Mouse (Mus musculus) heart, embryonic 15.5 days (tissue): ENCODE results near the gene Smim24. TPM values are rescaled to one million over a fixed set of nuclear protein-coding genes. Genes with fewer than 3 reads are reported as not detected.

ENCODE experiments used
- ATAC-seq: fragments of 200-750 bp; cut with Nextera tagmentation; replicated peaks from 2 replicates; pipeline ENCODE4 v1.8.0; 2017; ENCODE audit warnings: low read depth, moderate TSS enrichment; ENCODE audit not compliant: insufficient number of reproducible peaks, insufficient read depth, low FRiP score
- H3K27ac ChIP-seq: fragments of 300-500 bp; sonication (generic); 2 replicates; pipeline ENCODE4 v1.5.1; 2015; ENCODE audit warnings: mild to moderate bottlenecking, inconsistent platforms
- H3K27me3 ChIP-seq: fragments of 300-500 bp; sonication (generic); 2 replicates; pipeline ENCODE4 v1.6.1; 2015; ENCODE audit warnings: inconsistent platforms
- H3K36me3 ChIP-seq: fragments of 300-500 bp; sonication (generic); 2 replicates; pipeline ENCODE4 v1.6.1; 2015; ENCODE audit warnings: mild to moderate bottlenecking, inconsistent platforms
- H3K4me1 ChIP-seq: fragments of 300-500 bp; sonication (generic); replicated peaks from 2 replicates; pipeline ENCODE4 v1.6.1; 2015; ENCODE audit warnings: inconsistent platforms
- H3K4me2 ChIP-seq: fragments of 300-500 bp; sonication (generic); 2 replicates; pipeline ENCODE4 v1.6.1; 2015; ENCODE audit warnings: inconsistent platforms, mild to moderate bottlenecking, moderate library complexity
- H3K4me3 ChIP-seq: fragments of 300-500 bp; sonication (generic); 2 replicates; pipeline ENCODE4 v1.5.1; 2015; ENCODE audit warnings: mild to moderate bottlenecking, inconsistent platforms
- H3K9ac ChIP-seq: fragments of 300-500 bp; sonication (generic); 2 replicates; pipeline ENCODE4 v1.6.1; 2015; ENCODE audit warnings: mild to moderate bottlenecking, inconsistent platforms
- H3K9me3 ChIP-seq: fragments of 300-500 bp; sonication (generic); replicated peaks from 2 replicates; pipeline ENCODE4 v1.6.1; 2016; ENCODE audit warnings: inconsistent platforms
- WGBS: fragments of 180-500 bp; shearing (Covaris S2); methylation state at CpG from one replicate; pipeline ENCODE4 v1.1.7; 2015; ENCODE audit warnings: mixed read lengths; 5-methylcytosine and 5-hydroxymethylcytosine counted together
- polyA plus RNA-seq: library from polyadenylated mRNA; unstranded; fragments of >200 nt; fragmentation: Nextera tagmentation; extraction: Ambion mirVana; gene quantifications from 2 replicates; pipeline ENCODE4 v1.2.1, GENCODE M21; 2015

The Smim24 gene
- polyA plus RNA-seq, 1 experiment from 2014 or later, result 4.1 TPM

- no peak overlapping the region for H3K9ac ChIP-seq
- no peak overlapping the region for H3K4me3 ChIP-seq
- ATAC-seq, result no peak
- 65% methylated on average over 18 of the region's 18 CpGs for WGBS
- H3K4me2 ChIP-seq, result no peak overlapping the region
- no peaks in the 10 kb centered on the region for H3K9me3 ChIP-seq
- peaks cover 35% of the 10 kb centered on the region for H3K36me3 ChIP-seq
- H3K27ac ChIP-seq, result no peak overlapping the region
- H3K27me3 ChIP-seq, result no peaks in the 10 kb centered on the region
- peaks cover 78% of the 10 kb centered on the region for H3K4me1 ChIP-seq
These were observed 11.9 kb downstream of the Smim24 start for GRCm38 (mm10) chr10:81404720-81405119.

GRCm38 (mm10) chr10:81405588-81406201 is 12.8 kb downstream of the Smim24 start:
- Histone ChIP-seq H3K27me3 (no peaks in the 10 kb centered on the region), H3K9ac (no peak overlapping the region), H3K4me3 (no peak overlapping the region), H3K4me2 (no peak overlapping the region), H3K9me3 (no peaks in the 10 kb centered on the region), H3K27ac (peak overlapping the region; percentile 25; the same call in 1 of the 2 replicates), H3K36me3 (peaks cover 25% of the 10 kb centered on the region), H3K4me1 (peaks cover 88% of the 10 kb centered on the region)
- ATAC-seq, result no peak
- 46% methylated on average over 13 of the region's 13 CpGs for WGBS

GRCm38 (mm10) chr10:81406504-81407440 is 13.9 kb downstream of the Smim24 start:
- Histone ChIP-seq H3K4me3 (peak overlapping the region; percentile 31), H3K27ac (peak overlapping the region; percentile 98), H3K36me3 (peaks cover 22% of the 10 kb centered on the region), H3K9ac (peak overlapping the region; percentile 5; the same call in 1 of the 2 replicates), H3K4me1 (peaks cover 88% of the 10 kb centered on the region), H3K9me3 (no peaks in the 10 kb centered on the region), H3K4me2 (peak overlapping the region; percentile 51), H3K27me3 (no peaks in the 10 kb centered on the region)
- 32% methylated on average over 24 of the region's 24 CpGs for WGBS
- ATAC-seq, result no peak

- peak overlapping the region; percentile 31 for H3K4me3 ChIP-seq
- H3K4me1 ChIP-seq, result peaks cover 88% of the 10 kb centered on the region
- WGBS, result 20% methylated on average over 31 of the region's 31 CpGs
- peak overlapping the region; percentile 98 for H3K27ac ChIP-seq
- H3K36me3 ChIP-seq, result peaks cover 22% of the 10 kb centered on the region
- H3K27me3 ChIP-seq, result no peaks in the 10 kb centered on the region
- H3K4me2 ChIP-seq, result peak overlapping the region; percentile 51
- H3K9me3 ChIP-seq, result no peaks in the 10 kb centered on the region
- 0 out of 2 replicates have a peak, but pooled peaks have one; percentile 15 for ATAC-seq
- peak overlapping the region; percentile 5; the same call in 1 of the 2 replicates for H3K9ac ChIP-seq
These were observed 14.9 kb downstream of the Smim24 start for GRCm38 (mm10) chr10:81407539-81408423.

- peaks cover 88% of the 10 kb centered on the region for H3K4me1 ChIP-seq
- no peak overlapping the region for H3K9ac ChIP-seq
- 49% methylated on average over 13 of the region's 13 CpGs for WGBS
- H3K36me3 ChIP-seq, result peaks cover 21% of the 10 kb centered on the region
- no peaks in the 10 kb centered on the region for H3K27me3 ChIP-seq
- no peak overlapping the region for H3K4me3 ChIP-seq
- no peaks in the 10 kb centered on the region for H3K9me3 ChIP-seq
- ATAC-seq, result no peak
- peak overlapping the region; percentile 51; the same call in 1 of the 2 replicates for H3K4me2 ChIP-seq
- peak overlapping the region; percentile 98 for H3K27ac ChIP-seq
These were observed 15.5 kb downstream of the Smim24 start for GRCm38 (mm10) chr10:81408424-81408729.

- H3K4me1 ChIP-seq, result peaks cover 91% of the 10 kb centered on the region
- no peak overlapping the region for H3K4me3 ChIP-seq
- peak overlapping the region; percentile 98 for H3K27ac ChIP-seq
- H3K27me3 ChIP-seq, result no peaks in the 10 kb centered on the region
- H3K9ac ChIP-seq, result no peak overlapping the region
- 31% methylated on average over 9 of the region's 9 CpGs for WGBS
- H3K36me3 ChIP-seq, result peaks cover 16% of the 10 kb centered on the region
- 0 out of 2 replicates have a peak overlapping the region, but pooled peaks have one; percentile 32 for H3K4me2 ChIP-seq
- no peaks in the 10 kb centered on the region for H3K9me3 ChIP-seq
- peak; percentile 40 for ATAC-seq
These were observed 16.0 kb downstream of the Smim24 start for GRCm38 (mm10) chr10:81408871-81409291.

GRCm38 (mm10) chr10:81409330-81409729 is 16.5 kb downstream of the Smim24 start:
- Histone ChIP-seq H3K9me3 (no peaks in the 10 kb centered on the region), H3K4me2 (peak overlapping the region; percentile 32; the same call in 1 of the 2 replicates), H3K4me3 (peak overlapping the region; percentile 4), H3K36me3 (peaks cover 13% of the 10 kb centered on the region), H3K9ac (no peak overlapping the region), H3K4me1 (peaks cover 95% of the 10 kb centered on the region), H3K27me3 (no peaks in the 10 kb centered on the region), H3K27ac (peak overlapping the region; percentile 98)
- 34% methylated on average over 8 of the region's 8 CpGs for WGBS
- no peak for ATAC-seq

GRCm38 (mm10) chr10:81410350-81410749 is 17.5 kb downstream of the Smim24 start:
- Histone ChIP-seq H3K27ac (peak overlapping the region; percentile 98), H3K27me3 (no peaks in the 10 kb centered on the region), H3K9ac (no peak overlapping the region), H3K4me2 (peak overlapping the region; percentile 49), H3K9me3 (no peaks in the 10 kb centered on the region), H3K4me3 (no peak overlapping the region), H3K4me1 (peaks cover 99% of the 10 kb centered on the region), H3K36me3 (peaks cover 8% of the 10 kb centered on the region)
- ATAC-seq, result no peak
- WGBS, result 62% methylated on average over 4 of the region's 4 CpGs

- Histone ChIP-seq H3K27ac (peak overlapping the region; percentile 98), H3K36me3 (peaks cover 2% of the 10 kb centered on the region), H3K9ac (no peak overlapping the region; the same call in 1 of the 2 replicates), H3K9me3 (no peaks in the 10 kb centered on the region), H3K4me1 (peaks cover 100% of the 10 kb centered on the region), H3K4me3 (no peak overlapping the region), H3K27me3 (no peaks in the 10 kb centered on the region), H3K4me2 (peak overlapping the region; percentile 49)
- no peak for ATAC-seq
- WGBS, result 63% methylated on average over 9 of the region's 9 CpGs
These were observed 18.1 kb downstream of the Smim24 start for GRCm38 (mm10) chr10:81410981-81411380.

GRCm38 (mm10) chr10:81411471-81412400 is 18.9 kb downstream of the Smim24 start:
- H3K4me1 ChIP-seq, result peaks cover 100% of the 10 kb centered on the region
- no peaks in the 10 kb centered on the region; the same call in 1 of the 2 replicates for H3K36me3 ChIP-seq
- no peak overlapping the region for H3K4me3 ChIP-seq
- peak; percentile 47 for ATAC-seq
- no peaks in the 10 kb centered on the region for H3K9me3 ChIP-seq
- WGBS, result 29% methylated on average over 18 of the region's 18 CpGs
- H3K27me3 ChIP-seq, result no peaks in the 10 kb centered on the region
- peak overlapping the region; percentile 98 for H3K27ac ChIP-seq
- peak overlapping the region; percentile 37 for H3K9ac ChIP-seq
- H3K4me2 ChIP-seq, result peak overlapping the region; percentile 49
